Mouse (Mus musculus) myocyte (in vitro differentiated cells): ENCODE data around the gene Aldh3a2.

Experiments
- CEBPB ChIP-seq: IDR thresholded peaks from 2 replicates; pipeline ENCODE4 v1.6.1; 2011; ENCODE audit warnings: mild to moderate bottlenecking, moderate library complexity; ENCODE audit not compliant: poor library complexity, insufficient read depth, severe bottlenecking
- E2F4 ChIP-seq: IDR thresholded peaks from one replicate; pipeline ENCODE4 v1.6.1; 2011; ENCODE audit warnings: mild to moderate bottlenecking, control low read depth, moderate library complexity; ENCODE audit not compliant: insufficient read depth
- MAX ChIP-seq: IDR thresholded peaks from one replicate; pipeline ENCODE4 v1.6.1; 2011; ENCODE audit warnings: low read depth, mild to moderate bottlenecking, control low read depth
- MYOD1 ChIP-seq, 3 experiments: IDR thresholded peaks; one replicate each; pipeline ENCODE4 v1.6.1; 2011; ENCODE audit warnings: control low read depth in 2 of 3, low read depth in 2 of 3, mild to moderate bottlenecking in 2 of 3, moderate library complexity in 1 of 3; ENCODE audit not compliant: insufficient read length in 2 of 3, control insufficient read depth in 1 of 3
- MYOG ChIP-seq, 3 experiments: IDR thresholded peaks; one replicate each; pipeline ENCODE4 v1.6.1; 2011; ENCODE audit warnings: control low read depth in 2 of 3, low read depth in 2 of 3, mild to moderate bottlenecking in 2 of 3; ENCODE audit not compliant: insufficient read length in 2 of 3, control insufficient read depth in 1 of 3, insufficient read depth in 1 of 3
- POLR2A ChIP-seq: IDR thresholded peaks from one replicate; pipeline ENCODE4 v1.6.1; 2011; ENCODE audit warnings: low read depth, mild to moderate bottlenecking, control low read depth, moderate library complexity; ENCODE audit not compliant: insufficient read length
- POLR2AphosphoS2 ChIP-seq: IDR thresholded peaks from one replicate; pipeline ENCODE4 v1.6.1; 2011; ENCODE audit warnings: low read depth, control low read depth; ENCODE audit not compliant: insufficient read length
- REST ChIP-seq: IDR thresholded peaks from one replicate; pipeline ENCODE4 v1.6.1; 2011; ENCODE audit warnings: mild to moderate bottlenecking, control low read depth, moderate library complexity; ENCODE audit not compliant: insufficient read depth, insufficient read length
- SRF ChIP-seq: IDR thresholded peaks from one replicate; pipeline ENCODE4 v1.6.1; 2011; ENCODE audit warnings: low read depth; ENCODE audit not compliant: control insufficient read depth, insufficient read length
- TCF12 ChIP-seq: IDR thresholded peaks from one replicate; pipeline ENCODE4 v1.6.1; 2011; ENCODE audit warnings: mild to moderate bottlenecking, control low read depth; ENCODE audit not compliant: poor library complexity, insufficient read depth, severe bottlenecking
- TCF3 ChIP-seq: IDR thresholded peaks from one replicate; pipeline ENCODE4 v1.6.1; 2011; ENCODE audit warnings: low read depth, control low read depth; ENCODE audit not compliant: insufficient read length
- USF1 ChIP-seq: IDR thresholded peaks from one replicate; pipeline ENCODE4 v1.6.1; 2011; ENCODE audit warnings: low read depth, mild to moderate bottlenecking, control low read depth, moderate library complexity

- TF ChIP-seq POLR2A (no peak), USF1 (no peak), E2F4 (no peak), MYOD1 (IDR thresholded peaks at IDR 0.05; ENCODE audit: control insufficient read depth in 1 of 3, insufficient read length in 2 of 3, low read depth in 2 of 3) (no peak), REST (no peak), POLR2AphosphoS2 (no peak), MYOG (IDR thresholded peaks at IDR 0.05; ENCODE audit: control insufficient read depth in 1 of 3, insufficient read depth in 1 of 3, insufficient read length in 2 of 3, low read depth in 2 of 3) (no peak), CEBPB (no peak), MAX (no peak), TCF12 (no peak), TCF3 (no peak), SRF (no peak)
These were observed 16.3 kb upstream of the Aldh3a2 start for GRCm38 (mm10) chr11:61283414-61284049.
